Mouse (Mus musculus): ENCODE results near the gene Rtel1. TPM values are rescaled to one million over a fixed set of nuclear protein-coding genes. Genes with fewer than 3 reads are reported as not detected.

Rtel1 gene
- 119 and 121 TPM in 2 replicates for polyA plus RNA-seq (2012; rRNA removed)

GRCm38 (mm10) chr2:181319248-181320102 lies at the start of gene Rtel1:
Gene Rtel1 (plus strand): TSS chr2:181319739.

GRCm38 (mm10) chr2:181287958-181288350 lies 31.6 kb upstream of the Rtel1 start, which contains the start of gene Gmeb2:
Gene Gmeb2 (minus strand): TSS chr2:181288035.

GRCm38 (mm10) chr2:181314080-181314810 lies 5.3 kb upstream of the Rtel1 start, which contains the start of gene Stmn3:
Gene Stmn3 (minus strand): TSS chr2:181314500.

GRCm38 (mm10) chr2:181364860-181365596 lies 45.5 kb downstream of the Rtel1 start, which contains the start of the genes Zgpat and Arfrp1:
Gene Zgpat (plus strand): TSS chr2:181364928.
Gene Arfrp1 (minus strand): TSS chr2:181365404.

GRCm38 (mm10) chr2:181379778-181380177 lies 60.2 kb downstream of the Rtel1 start, which contains the start of gene Lime1:
Gene Lime1 (plus strand): TSS chr2:181380078.

Other genes starting within 250 kb of the Rtel1 start
- gene Kcnq2, start 184.4 kb upstream of the Rtel1 start, polyA plus RNA-seq (2012; rRNA removed): 66.5 and 69.9 TPM in 2 replicates
- 86.1 and 90.0 TPM in 2 replicates for gene Eef1a2, start 162.7 kb upstream of the Rtel1 start, polyA plus RNA-seq (2012; rRNA removed)
- gene Ppdpf, start 132.5 kb upstream of the Rtel1 start, polyA plus RNA-seq (2012; rRNA removed): 247 and 280 TPM in 2 replicates
- 0.02 and 0.03 TPM in 2 replicates for gene Ptk6, start 117.0 kb upstream of the Rtel1 start, polyA plus RNA-seq (2012; rRNA removed)
- 0.15 and 0.21 TPM in 2 replicates for gene Srms, start 106.6 kb upstream of the Rtel1 start, polyA plus RNA-seq (2012; rRNA removed)
- gene Fndc11, start 99.7 kb upstream of the Rtel1 start, polyA plus RNA-seq (2012; rRNA removed): 0.07 and 0.09 TPM in 2 replicates
- gene Helz2, start 77.7 kb upstream of the Rtel1 start, polyA plus RNA-seq (2012; rRNA removed): 2.3 and 3.6 TPM in 2 replicates
- 32.1 and 35.0 TPM in 2 replicates for gene Gmeb2, start 31.7 kb upstream of the Rtel1 start, polyA plus RNA-seq (2012; rRNA removed)
- gene Stmn3, start 5.2 kb upstream of the Rtel1 start, polyA plus RNA-seq (2012; rRNA removed): 686 and 740 TPM in 2 replicates
- 122 and 128 TPM in 2 replicates for gene Zgpat, start 45.2 kb downstream of the Rtel1 start, polyA plus RNA-seq (2012; rRNA removed)
- gene Arfrp1, start 45.7 kb downstream of the Rtel1 start, polyA plus RNA-seq (2012; rRNA removed): 106 and 119 TPM in 2 replicates
- gene Lime1, start 60.3 kb downstream of the Rtel1 start, polyA plus RNA-seq (2012; rRNA removed): 110 and 111 TPM in 2 replicates
- 10.5 and 11.4 TPM in 2 replicates for gene Zbtb46, start 139.7 kb downstream of the Rtel1 start, polyA plus RNA-seq (2012; rRNA removed)
- not detected in 2 replicates for gene Abhd16b, start 173.5 kb downstream of the Rtel1 start, polyA plus RNA-seq (2012; rRNA removed)
- 124 TPM in 2 replicates for gene Tpd52l2, start 177.4 kb downstream of the Rtel1 start, polyA plus RNA-seq (2012; rRNA removed)
- gene Dnajc5, start 200.7 kb downstream of the Rtel1 start, polyA plus RNA-seq (2012; rRNA removed): 136 and 141 TPM in 2 replicates